Mouse (Mus musculus): Measurements from ENCODE around the gene Mroh8. TPM values are rescaled to one million over a fixed set of nuclear protein-coding genes. Genes with fewer than 3 reads are reported as not detected.

Gene Mroh8
- polyA plus RNA-seq (2014; fragmentation: Nextera tagmentation; extraction: Ambion mirVana) = 0.20 and 0.67 TPM in 2 replicates

DNA sequence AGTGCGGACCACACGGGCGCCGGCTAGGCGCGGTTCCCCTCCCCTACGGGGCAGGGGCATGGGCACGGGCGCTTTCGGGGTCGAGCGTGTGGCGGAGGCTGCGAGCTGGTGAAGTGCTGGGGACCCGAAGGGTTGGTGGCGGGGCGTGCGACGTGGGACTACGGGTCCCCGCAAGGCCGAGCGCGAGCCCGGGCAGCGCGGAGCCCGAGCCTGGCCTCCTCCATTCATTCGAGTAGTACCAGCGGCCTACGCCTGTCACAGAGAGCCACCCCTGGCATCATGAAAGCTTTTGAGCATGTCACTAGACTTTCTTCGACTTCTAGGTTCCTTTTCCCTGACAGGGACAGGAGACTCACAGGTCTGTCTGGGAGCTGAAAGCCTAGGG lies at the start of gene Mroh8:
Gene Mroh8, minus strand, starts transcription at position 134 of the 385 bp plus-strand sequence.
- Histone ChIP-seq H3K36me3 (ENCODE audit: control insufficient read depth, insufficient read depth, low read length) (peaks cover 5% of the 10 kb centered on the region; the same call in 1 of the 2 replicates), H3K9me3 (ENCODE audit: control insufficient read depth, low read length) (no peaks in the 10 kb centered on the region), H3K4me3 (ENCODE audit: low read depth, low read length) (peak within 1 kb of the TSS; percentile 99), H3K9ac (replicated peaks; ENCODE audit: low read depth, low read length) (peak within 1 kb of the TSS; percentile 90), H3K27ac (ENCODE audit: low read depth, low read length) (peak within 1 kb of the TSS; percentile 92), H3K4me1 (ENCODE audit: control insufficient read depth, insufficient read depth, low read length) (peaks cover 12% of the 10 kb centered on the region), H3K4me2 (ENCODE audit: low read depth, low read length) (peak within 1 kb of the TSS; percentile 85), H3K27me3 (ENCODE audit: control insufficient read depth, insufficient read depth, low read length) (no peaks in the 10 kb centered on the region)
- WGBS = under 1% methylated on average over 31 of the region's 32 CpGs
- ATAC-seq (ENCODE audit: low read depth) = peak; percentile 72

GRCm38 (mm10) chr2:157328570-157328969 lies 49.2 kb upstream of the Mroh8 start:
- Histone ChIP-seq H3K4me1 (ENCODE audit: control insufficient read depth, insufficient read depth, low read length) (peaks cover 14% of the 10 kb centered on the region; the same call in 1 of the 2 replicates), H3K9me3 (ENCODE audit: control insufficient read depth, low read length) (no peaks in the 10 kb centered on the region), H3K27me3 (ENCODE audit: control insufficient read depth, insufficient read depth, low read length) (no peaks in the 10 kb centered on the region), H3K4me2 (ENCODE audit: low read depth, low read length) (no peak overlapping the region), H3K4me3 (ENCODE audit: low read depth, low read length) (no peak overlapping the region), H3K9ac (replicated peaks; ENCODE audit: low read depth, low read length) (no peak overlapping the region), H3K36me3 (ENCODE audit: control insufficient read depth, insufficient read depth, low read length) (peaks cover 9% of the 10 kb centered on the region), H3K27ac (ENCODE audit: low read depth, low read length) (no peak overlapping the region)
- peak; percentile 57; the same call in 1 of the 2 replicates for ATAC-seq (ENCODE audit: low read depth)
- 6% methylated on average over 11 of the region's 11 CpGs for WGBS

GRCm38 (mm10) chr2:157328106-157328505 lies 48.8 kb upstream of the Mroh8 start:
- 18% methylated on average over 5 of the region's 5 CpGs for WGBS
- Histone ChIP-seq H3K4me3 (ENCODE audit: low read depth, low read length) (no peak overlapping the region), H3K4me2 (ENCODE audit: low read depth, low read length) (no peak overlapping the region), H3K36me3 (ENCODE audit: control insufficient read depth, insufficient read depth, low read length) (peaks cover 14% of the 10 kb centered on the region), H3K27ac (ENCODE audit: low read depth, low read length) (no peak overlapping the region; the same call in 1 of the 2 replicates), H3K27me3 (ENCODE audit: control insufficient read depth, insufficient read depth, low read length) (no peaks in the 10 kb centered on the region), H3K4me1 (ENCODE audit: control insufficient read depth, insufficient read depth, low read length) (peaks cover 14% of the 10 kb centered on the region; the same call in 1 of the 2 replicates), H3K9ac (replicated peaks; ENCODE audit: low read depth, low read length) (no peak overlapping the region), H3K9me3 (ENCODE audit: control insufficient read depth, low read length) (no peaks in the 10 kb centered on the region)
- ATAC-seq (ENCODE audit: low read depth) = no peak

GRCm38 (mm10) chr2:157325238-157325637 lies 45.9 kb upstream of the Mroh8 start:
- peaks cover 26% of the 10 kb centered on the region for H3K36me3 ChIP-seq (ENCODE audit: control insufficient read depth, insufficient read depth, low read length)
- H3K4me1 ChIP-seq (ENCODE audit: control insufficient read depth, insufficient read depth, low read length) = peaks cover 18% of the 10 kb centered on the region; the same call in 1 of the 2 replicates
- no peaks in the 10 kb centered on the region for H3K9me3 ChIP-seq (ENCODE audit: control insufficient read depth, low read length)
- H3K27me3 ChIP-seq (ENCODE audit: control insufficient read depth, insufficient read depth, low read length) = no peaks in the 10 kb centered on the region
- H3K27ac ChIP-seq (ENCODE audit: low read depth, low read length) = no peak overlapping the region
- no peak for ATAC-seq (ENCODE audit: low read depth)
- WGBS = 91% methylated on average over 2 of the region's 2 CpGs
- no peak overlapping the region for H3K4me3 ChIP-seq (ENCODE audit: low read depth, low read length)
- no peak overlapping the region for H3K4me2 ChIP-seq (ENCODE audit: low read depth, low read length)
- no peak overlapping the region for H3K9ac ChIP-seq (replicated peaks; ENCODE audit: low read depth, low read length)

DNA sequence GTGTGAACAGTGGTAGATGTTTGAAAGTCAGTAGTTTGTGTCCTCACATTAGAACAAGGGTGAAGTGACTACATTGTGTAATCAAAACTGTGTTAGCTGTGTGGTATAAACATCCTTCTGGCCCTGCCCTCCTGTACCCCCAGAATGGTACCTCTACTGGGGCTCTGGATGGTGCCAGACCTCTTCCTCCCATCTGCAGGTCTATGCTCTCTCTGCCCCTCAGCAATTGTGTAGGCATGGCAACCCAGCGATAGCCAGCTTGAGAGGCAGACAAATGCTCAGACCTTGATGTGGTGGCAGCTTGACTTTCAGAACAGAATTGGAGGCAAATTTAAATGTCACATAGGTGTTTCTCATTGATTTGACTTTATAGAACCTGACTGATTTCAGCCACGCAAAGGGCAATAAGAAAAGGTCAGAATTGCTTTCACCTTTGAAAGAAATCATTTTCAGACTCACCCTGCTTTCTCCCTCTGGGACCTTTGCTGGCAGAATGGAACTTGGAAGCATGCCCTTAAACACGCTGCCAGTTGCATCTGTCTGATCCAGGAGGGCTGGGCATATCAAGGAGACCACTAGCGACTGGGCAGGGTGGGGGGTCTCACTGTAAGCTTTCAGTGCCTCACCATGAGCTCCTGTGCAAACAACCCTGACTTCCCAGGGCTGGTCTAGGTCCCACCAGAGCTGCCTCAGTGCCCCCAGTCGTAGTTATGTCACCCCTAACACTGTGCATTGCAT lies 42.8 kb upstream of the Mroh8 start:
- Histone ChIP-seq H3K9ac (replicated peaks; ENCODE audit: low read depth, low read length) (no peak overlapping the region), H3K27ac (ENCODE audit: low read depth, low read length) (0 out of 2 replicates have a peak overlapping the region, but pooled peaks have one; percentile 39), H3K9me3 (ENCODE audit: control insufficient read depth, low read length) (no peaks in the 10 kb centered on the region), H3K27me3 (ENCODE audit: control insufficient read depth, insufficient read depth, low read length) (no peaks in the 10 kb centered on the region), H3K4me3 (ENCODE audit: low read depth, low read length) (no peak overlapping the region), H3K4me2 (ENCODE audit: low read depth, low read length) (no peak overlapping the region), H3K4me1 (ENCODE audit: control insufficient read depth, insufficient read depth, low read length) (0 out of 2 replicates have a peak, but pooled peaks cover 5% of the 10 kb centered on the region), H3K36me3 (ENCODE audit: control insufficient read depth, insufficient read depth, low read length) (peaks cover 30% of the 10 kb centered on the region)
- WGBS = 68% methylated on average over 5 of the region's 5 CpGs
- ATAC-seq (ENCODE audit: low read depth) = no peak

DNA sequence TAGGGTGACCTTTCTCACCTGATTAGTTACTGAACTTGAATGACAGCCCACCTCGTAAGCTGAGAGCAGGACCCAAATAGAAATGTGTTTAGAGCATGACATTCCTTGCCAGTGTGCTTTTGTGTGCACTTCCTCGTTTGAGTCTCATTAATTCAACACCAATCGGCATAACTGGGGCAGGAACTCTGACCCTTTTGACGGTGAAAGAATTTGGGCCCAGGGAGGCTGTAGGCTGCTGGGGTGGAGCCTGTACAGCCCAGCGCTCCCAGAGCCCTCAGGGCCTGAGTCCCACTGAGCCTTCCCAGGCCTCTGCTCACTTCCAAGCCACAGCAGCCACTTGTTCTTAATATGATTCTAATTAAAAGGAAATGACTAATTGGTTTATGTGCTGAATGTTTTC lies 41.5 kb upstream of the Mroh8 start:
- Histone ChIP-seq H3K27ac (ENCODE audit: low read depth, low read length) (0 out of 2 replicates have a peak overlapping the region, but pooled peaks have one; percentile 12), H3K4me3 (ENCODE audit: low read depth, low read length) (no peak overlapping the region), H3K9ac (replicated peaks; ENCODE audit: low read depth, low read length) (no peak overlapping the region), H3K4me2 (ENCODE audit: low read depth, low read length) (no peak overlapping the region), H3K4me1 (ENCODE audit: control insufficient read depth, insufficient read depth, low read length) (0 out of 2 replicates have a peak, but pooled peaks cover 5% of the 10 kb centered on the region), H3K27me3 (ENCODE audit: control insufficient read depth, insufficient read depth, low read length) (no peaks in the 10 kb centered on the region), H3K9me3 (ENCODE audit: control insufficient read depth, low read length) (no peaks in the 10 kb centered on the region), H3K36me3 (ENCODE audit: control insufficient read depth, insufficient read depth, low read length) (peaks cover 37% of the 10 kb centered on the region)
- 52% methylated on average over 5 of the region's 5 CpGs for WGBS
- ATAC-seq (ENCODE audit: low read depth) = no peak

- no peaks in the 10 kb centered on the region for H3K27me3 ChIP-seq (ENCODE audit: control insufficient read depth, insufficient read depth, low read length)
- 44% methylated on average over 8 of the region's 8 CpGs for WGBS
- H3K9ac ChIP-seq (replicated peaks; ENCODE audit: low read depth, low read length) = no peak overlapping the region
- peak; percentile 50; the same call in 1 of the 2 replicates for ATAC-seq (ENCODE audit: low read depth)
- H3K27ac ChIP-seq (ENCODE audit: low read depth, low read length) = peak overlapping the region; percentile 49; the same call in 1 of the 2 replicates
- H3K36me3 ChIP-seq (ENCODE audit: control insufficient read depth, insufficient read depth, low read length) = peaks cover 39% of the 10 kb centered on the region
- no peak overlapping the region for H3K4me3 ChIP-seq (ENCODE audit: low read depth, low read length)
- no peaks in the 10 kb centered on the region for H3K9me3 ChIP-seq (ENCODE audit: control insufficient read depth, low read length)
- H3K4me2 ChIP-seq (ENCODE audit: low read depth, low read length) = no peak overlapping the region
- H3K4me1 ChIP-seq (ENCODE audit: control insufficient read depth, insufficient read depth, low read length) = 0 out of 2 replicates have a peak, but pooled peaks cover 5% of the 10 kb centered on the region
Observed at GRCm38 (mm10) chr2:157320135-157320534, 40.8 kb upstream of the Mroh8 start.

DNA sequence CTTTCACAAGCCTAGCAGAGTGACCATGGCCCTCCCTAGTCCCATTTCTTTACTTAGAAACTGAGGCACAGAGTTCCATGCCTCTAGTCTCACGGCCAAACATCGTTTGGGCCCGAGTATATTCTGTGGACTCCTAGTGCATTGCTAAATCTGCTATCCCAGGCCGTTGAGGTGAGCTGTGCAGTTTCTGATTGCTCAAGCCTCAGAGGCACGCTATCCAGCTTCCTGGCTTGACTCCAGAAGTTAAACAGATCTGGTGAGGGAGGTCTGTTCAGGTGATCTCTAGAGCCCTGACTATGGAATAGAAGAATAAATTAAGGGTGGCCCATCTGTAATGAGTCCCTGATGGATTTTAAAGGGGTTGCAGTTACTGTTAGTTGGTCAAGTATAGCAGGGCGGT lies 37.9 kb upstream of the Mroh8 start:
- no peak overlapping the region for H3K4me3 ChIP-seq (ENCODE audit: low read depth, low read length)
- no peaks in the 10 kb centered on the region for H3K9me3 ChIP-seq (ENCODE audit: control insufficient read depth, low read length)
- 83% methylated on average over 6 of the region's 6 CpGs for WGBS
- H3K4me1 ChIP-seq (ENCODE audit: control insufficient read depth, insufficient read depth, low read length) = peaks cover 9% of the 10 kb centered on the region
- no peak overlapping the region for H3K9ac ChIP-seq (replicated peaks; ENCODE audit: low read depth, low read length)
- no peak overlapping the region for H3K27ac ChIP-seq (ENCODE audit: low read depth, low read length)
- ATAC-seq (ENCODE audit: low read depth) = no peak
- peaks cover 39% of the 10 kb centered on the region for H3K36me3 ChIP-seq (ENCODE audit: control insufficient read depth, insufficient read depth, low read length)
- no peak overlapping the region for H3K4me2 ChIP-seq (ENCODE audit: low read depth, low read length)
- no peaks in the 10 kb centered on the region for H3K27me3 ChIP-seq (ENCODE audit: control insufficient read depth, insufficient read depth, low read length)

GRCm38 (mm10) chr2:157316358-157316933 lies 37.1 kb upstream of the Mroh8 start:
- Histone ChIP-seq H3K4me2 (ENCODE audit: low read depth, low read length) (no peak overlapping the region), H3K4me3 (ENCODE audit: low read depth, low read length) (no peak overlapping the region), H3K27me3 (ENCODE audit: control insufficient read depth, insufficient read depth, low read length) (no peaks in the 10 kb centered on the region), H3K9ac (replicated peaks; ENCODE audit: low read depth, low read length) (no peak overlapping the region), H3K4me1 (ENCODE audit: control insufficient read depth, insufficient read depth, low read length) (peaks cover 9% of the 10 kb centered on the region), H3K27ac (ENCODE audit: low read depth, low read length) (no peak overlapping the region), H3K36me3 (ENCODE audit: control insufficient read depth, insufficient read depth, low read length) (peaks cover 37% of the 10 kb centered on the region), H3K9me3 (ENCODE audit: control insufficient read depth, low read length) (no peaks in the 10 kb centered on the region)
- 88% methylated on average over 11 of the region's 14 CpGs for WGBS
- no peak for ATAC-seq (ENCODE audit: low read depth)
